Mouse (Mus musculus): ENCODE measurements at regions not wholly inside any gene's neighbourhood (a gene's known extent, or its start where the extent isn't known, plus 50 kb on each side); places are given as distances from the start of the nearest gene placed in this dataset.

GRCm38 (mm10) chr10:120589659-120590058, 113.4 kb upstream of the Hmga2 start:
- Histone ChIP-seq H3K36me3 (ENCODE audit: control insufficient read depth, insufficient read depth, low read length) (no peaks in the 10 kb centered on the region), H3K27me3 (replicated peaks; ENCODE audit: control insufficient read depth, insufficient read depth, low read length) (no peaks in the 10 kb centered on the region), H3K9ac (ENCODE audit: low read length) (no peak overlapping the region), H3K9me3 (replicated peaks; ENCODE audit: control insufficient read depth, low read length) (no peaks in the 10 kb centered on the region), H3K4me2 (ENCODE audit: low read length) (no peak overlapping the region), H3K27ac (ENCODE audit: low read depth, low read length) (no peak overlapping the region), H3K4me3 (ENCODE audit: low read depth, low read length) (no peak overlapping the region), H3K4me1 (ENCODE audit: control insufficient read depth, insufficient read depth, low read length) (no peaks in the 10 kb centered on the region)
- WGBS = 91% methylated on average over 2 of the region's 2 CpGs
- ATAC-seq = no peak
- DNase-seq (ENCODE audit: low spot score) = no peak

- H3K36me3 ChIP-seq (ENCODE audit: control insufficient read depth, insufficient read depth, low read length) = no peaks in the 10 kb centered on the region
- 85% methylated on average over 8 of the region's 8 CpGs for WGBS
- no peaks in the 10 kb centered on the region for H3K4me1 ChIP-seq (ENCODE audit: control insufficient read depth, insufficient read depth, low read length)
- no peak overlapping the region for H3K9ac ChIP-seq (ENCODE audit: low read length)
- no peak overlapping the region for H3K4me3 ChIP-seq (ENCODE audit: low read depth, low read length)
- no peak overlapping the region for H3K4me2 ChIP-seq (ENCODE audit: low read length)
- no peaks in the 10 kb centered on the region for H3K9me3 ChIP-seq (replicated peaks; ENCODE audit: control insufficient read depth, low read length)
- H3K27ac ChIP-seq (ENCODE audit: low read depth, low read length) = no peak overlapping the region
- DNase-seq (ENCODE audit: low spot score) (no peak), ATAC-seq (no peak)
- no peaks in the 10 kb centered on the region for H3K27me3 ChIP-seq (replicated peaks; ENCODE audit: control insufficient read depth, insufficient read depth, low read length)
These were observed 111.8 kb upstream of the Hmga2 start for GRCm38 (mm10) chr10:120587854-120588633.

GRCm38 (mm10) chr10:120587179-120587578, 110.9 kb upstream of the Hmga2 start:
- Histone ChIP-seq H3K9me3 (replicated peaks; ENCODE audit: control insufficient read depth, low read length) (no peaks in the 10 kb centered on the region), H3K4me3 (ENCODE audit: low read depth, low read length) (no peak overlapping the region), H3K9ac (ENCODE audit: low read length) (no peak overlapping the region), H3K27me3 (replicated peaks; ENCODE audit: control insufficient read depth, insufficient read depth, low read length) (no peaks in the 10 kb centered on the region), H3K4me1 (ENCODE audit: control insufficient read depth, insufficient read depth, low read length) (peaks cover 4% of the 10 kb centered on the region; the same call in 1 of the 2 replicates), H3K4me2 (ENCODE audit: low read length) (no peak overlapping the region), H3K36me3 (ENCODE audit: control insufficient read depth, insufficient read depth, low read length) (no peaks in the 10 kb centered on the region), H3K27ac (ENCODE audit: low read depth, low read length) (no peak overlapping the region)
- WGBS = 84% methylated on average over 3 of the region's 3 CpGs
- DNase-seq (ENCODE audit: low spot score) (peak; percentile 56), ATAC-seq (no peak)

GRCm38 (mm10) chr10:120582497-120582896, 106.2 kb upstream of the Hmga2 start:
- H3K9ac ChIP-seq (ENCODE audit: low read length) = no peak overlapping the region
- H3K4me2 ChIP-seq (ENCODE audit: low read length) = no peak overlapping the region
- H3K36me3 ChIP-seq (ENCODE audit: control insufficient read depth, insufficient read depth, low read length) = no peaks in the 10 kb centered on the region
- no peak for DNase-seq (ENCODE audit: low spot score)
- no peak overlapping the region for H3K27ac ChIP-seq (ENCODE audit: low read depth, low read length)
- H3K9me3 ChIP-seq (replicated peaks; ENCODE audit: control insufficient read depth, low read length) = no peaks in the 10 kb centered on the region
- H3K27me3 ChIP-seq (replicated peaks; ENCODE audit: control insufficient read depth, insufficient read depth, low read length) = no peaks in the 10 kb centered on the region
- peaks cover 5% of the 10 kb centered on the region; the same call in 1 of the 2 replicates for H3K4me1 ChIP-seq (ENCODE audit: control insufficient read depth, insufficient read depth, low read length)
- H3K4me3 ChIP-seq (ENCODE audit: low read depth, low read length) = no peak overlapping the region
- WGBS = 63% methylated on average over 7 of the region's 7 CpGs
- no peak for ATAC-seq

GRCm38 (mm10) chr10:120581547-120581946, 105.3 kb upstream of the Hmga2 start:
- 33% methylated on average over 6 of the region's 6 CpGs for WGBS
- Histone ChIP-seq H3K4me2 (ENCODE audit: low read length) (no peak overlapping the region), H3K9me3 (replicated peaks; ENCODE audit: control insufficient read depth, low read length) (no peaks in the 10 kb centered on the region), H3K9ac (ENCODE audit: low read length) (no peak overlapping the region), H3K36me3 (ENCODE audit: control insufficient read depth, insufficient read depth, low read length) (no peaks in the 10 kb centered on the region), H3K4me3 (ENCODE audit: low read depth, low read length) (no peak overlapping the region), H3K4me1 (ENCODE audit: control insufficient read depth, insufficient read depth, low read length) (peaks cover 5% of the 10 kb centered on the region; the same call in 1 of the 2 replicates), H3K27me3 (replicated peaks; ENCODE audit: control insufficient read depth, insufficient read depth, low read length) (no peaks in the 10 kb centered on the region), H3K27ac (ENCODE audit: low read depth, low read length) (no peak overlapping the region)
- ATAC-seq = peak; percentile 78
- DNase-seq (ENCODE audit: low spot score) = peak; percentile 70

- no peak overlapping the region for H3K9ac ChIP-seq (ENCODE audit: low read length)
- H3K4me3 ChIP-seq (ENCODE audit: low read depth, low read length) = no peak overlapping the region
- H3K4me2 ChIP-seq (ENCODE audit: low read length) = no peak overlapping the region
- 83% methylated on average over 5 of the region's 5 CpGs for WGBS
- ATAC-seq = no peak
- H3K36me3 ChIP-seq (ENCODE audit: control insufficient read depth, insufficient read depth, low read length) = no peaks in the 10 kb centered on the region
- H3K27ac ChIP-seq (ENCODE audit: low read depth, low read length) = no peak overlapping the region
- H3K4me1 ChIP-seq (ENCODE audit: control insufficient read depth, insufficient read depth, low read length) = no peaks in the 10 kb centered on the region
- H3K27me3 ChIP-seq (replicated peaks; ENCODE audit: control insufficient read depth, insufficient read depth, low read length) = no peaks in the 10 kb centered on the region
- no peak for DNase-seq (ENCODE audit: low spot score)
- no peaks in the 10 kb centered on the region for H3K9me3 ChIP-seq (replicated peaks; ENCODE audit: control insufficient read depth, low read length)
These were observed 100.6 kb upstream of the Hmga2 start for GRCm38 (mm10) chr10:120576886-120577285.

- H3K36me3 ChIP-seq (ENCODE audit: control insufficient read depth, insufficient read depth, low read length) = no peaks in the 10 kb centered on the region
- no peak overlapping the region for H3K4me3 ChIP-seq (ENCODE audit: low read depth, low read length)
- H3K27me3 ChIP-seq (replicated peaks; ENCODE audit: control insufficient read depth, insufficient read depth, low read length) = no peaks in the 10 kb centered on the region
- H3K4me1 ChIP-seq (ENCODE audit: control insufficient read depth, insufficient read depth, low read length) = no peaks in the 10 kb centered on the region
- H3K4me2 ChIP-seq (ENCODE audit: low read length) = no peak overlapping the region
- DNase-seq (ENCODE audit: low spot score) (no peak), ATAC-seq (no peak)
- H3K9ac ChIP-seq (ENCODE audit: low read length) = no peak overlapping the region
- no peaks in the 10 kb centered on the region for H3K9me3 ChIP-seq (replicated peaks; ENCODE audit: control insufficient read depth, low read length)
- WGBS = 39% methylated on average over 4 of the region's 4 CpGs
- no peak overlapping the region for H3K27ac ChIP-seq (ENCODE audit: low read depth, low read length)
These were observed 99.9 kb upstream of the Hmga2 start for GRCm38 (mm10) chr10:120576148-120576547.

- no peak for ATAC-seq
- no peaks in the 10 kb centered on the region for H3K36me3 ChIP-seq (ENCODE audit: control insufficient read depth, insufficient read depth, low read length)
- 39% methylated on average over 6 of the region's 6 CpGs for WGBS
These were observed 95.1 kb upstream of the Hmga2 start for GRCm38 (mm10) chr10:120571340-120571739.

GRCm38 (mm10) chr10:120565992-120566391, 89.7 kb upstream of the Hmga2 start:
- 95% methylated on average over 4 of the region's 4 CpGs for WGBS
- H3K27me3 ChIP-seq (replicated peaks; ENCODE audit: control insufficient read depth, insufficient read depth, low read length) = no peaks in the 10 kb centered on the region
- DNase-seq (ENCODE audit: low spot score) (no peak), ATAC-seq (no peak)
- H3K4me1 ChIP-seq (ENCODE audit: control insufficient read depth, insufficient read depth, low read length) = no peaks in the 10 kb centered on the region; the same call in 1 of the 2 replicates
- H3K4me2 ChIP-seq (ENCODE audit: low read length) = no peak overlapping the region
- no peak overlapping the region for H3K4me3 ChIP-seq (ENCODE audit: low read depth, low read length)
- H3K9ac ChIP-seq (ENCODE audit: low read length) = no peak overlapping the region
- no peaks in the 10 kb centered on the region for H3K9me3 ChIP-seq (replicated peaks; ENCODE audit: control insufficient read depth, low read length)
- H3K27ac ChIP-seq (ENCODE audit: low read depth, low read length) = no peak overlapping the region
- no peaks in the 10 kb centered on the region for H3K36me3 ChIP-seq (ENCODE audit: control insufficient read depth, insufficient read depth, low read length)

More at GRCm38 (mm10) chr10:120571340-120571739, 95.1 kb upstream of the Hmga2 start:
- H3K4me3 ChIP-seq (ENCODE audit: low read depth, low read length) = no peak overlapping the region
- H3K27ac ChIP-seq (ENCODE audit: low read depth, low read length) = no peak overlapping the region
- no peaks in the 10 kb centered on the region for H3K9me3 ChIP-seq (replicated peaks; ENCODE audit: control insufficient read depth, low read length)
- no peak for DNase-seq (ENCODE audit: low spot score)
- H3K4me2 ChIP-seq (ENCODE audit: low read length) = no peak overlapping the region
- H3K27me3 ChIP-seq (replicated peaks; ENCODE audit: control insufficient read depth, insufficient read depth, low read length) = no peaks in the 10 kb centered on the region
- no peaks in the 10 kb centered on the region for H3K4me1 ChIP-seq (ENCODE audit: control insufficient read depth, insufficient read depth, low read length)
- no peak overlapping the region for H3K9ac ChIP-seq (ENCODE audit: low read length)

All from forebrain, embryonic 14.5 days (tissue).